Mouse (Mus musculus): ENCODE measurements around the gene Brwd1.

DNA sequence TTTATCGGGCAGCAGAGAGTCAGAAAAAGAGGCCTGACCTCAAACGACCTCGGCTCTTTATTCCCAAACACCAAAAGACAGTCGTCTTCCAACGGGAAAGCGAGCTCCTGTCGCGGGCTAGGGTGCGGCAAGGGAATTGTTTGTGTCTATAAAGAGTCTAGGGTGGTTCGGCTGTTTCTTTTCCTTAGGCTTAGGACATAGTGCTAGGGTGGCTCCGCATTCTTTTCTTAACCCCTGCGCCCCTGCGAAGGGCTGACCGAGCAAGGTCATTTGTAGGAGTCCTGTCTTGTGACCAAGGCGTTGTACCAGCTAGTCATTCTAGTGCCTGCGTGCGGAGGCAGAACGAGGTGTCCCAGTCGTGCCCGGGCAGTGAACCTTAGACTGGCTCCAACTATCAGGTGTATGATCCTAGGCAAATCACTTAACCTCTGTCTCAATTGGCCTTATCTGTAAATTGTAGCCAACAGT is 887 bp upstream of the Brwd1 start:
- TF ChIP-seq CTCF (IDR thresholded peaks at IDR 0.05): no peak
- TF ChIP-seq EP300 (IDR thresholded peaks at IDR 0.05): no peak; the same call in 1 of the 2 replicates

All from lung, postnatal 0 days (tissue).